Mouse (Mus musculus): ENCODE results near the gene Hist1h2ba.

GRCm38 (mm10) chr13:23914376-23915167, 19.4 kb downstream of the Hist1h2ba start, which contains the start of gene Slc17a4:
- TF ChIP-seq CTCF (IDR thresholded peaks at IDR 0.05; ENCODE audit: insufficient read depth, low read depth, low read length) (no peak), POLR2A (IDR thresholded peaks at IDR 0.05; ENCODE audit: insufficient read depth, low read depth, low read length) (no peak)

Measured in olfactory bulb, adult 2 months (tissue).